Mouse (Mus musculus) hindbrain, embryonic 14.5 days (tissue): ENCODE measurements at regions not wholly inside any gene's neighbourhood (a gene's known extent, or its start where the extent isn't known, plus 50 kb on each side); places are given as distances from the start of the nearest gene placed in this dataset.

ENCODE experiments used
- ATAC-seq: fragments of 200-750 bp; cut with Nextera tagmentation; 2 replicates; pipeline ENCODE4 v1.8.0; 2017; ENCODE audit warnings: moderate number of reproducible peaks, mild to moderate bottlenecking, moderate TSS enrichment, moderate library complexity; ENCODE audit not compliant: low FRiP score
- DNase-seq: peaks from one replicate; pipeline ENCODE4 v3.0.0-alpha.2; 2015; ENCODE audit warnings: low spot score
- H3K27ac ChIP-seq: fragments of 300-500 bp; sonication (generic); 2 replicates; pipeline ENCODE4 v1.5.1; 2014; ENCODE audit warnings: mild to moderate bottlenecking, moderate library complexity
- H3K27me3 ChIP-seq: fragments of 300-500 bp; sonication (generic); 2 replicates; pipeline ENCODE4 v1.6.1; 2014; ENCODE audit warnings: mild to moderate bottlenecking, low read length, mixed read lengths; ENCODE audit not compliant: control insufficient read depth, insufficient read depth
- H3K36me3 ChIP-seq: fragments of 300-500 bp; sonication (generic); replicated peaks from 2 replicates; pipeline ENCODE4 v1.6.1; 2014; ENCODE audit not compliant: control insufficient read depth, insufficient read depth
- H3K4me1 ChIP-seq: fragments of 300-500 bp; sonication (generic); replicated peaks from 2 replicates; pipeline ENCODE4 v1.6.1; 2014; ENCODE audit warnings: antibody characterized with exemption, low read length, mixed read lengths; ENCODE audit not compliant: control insufficient read depth, insufficient read depth
- H3K4me2 ChIP-seq: fragments of 300-500 bp; sonication (generic); replicated peaks from 2 replicates; pipeline ENCODE4 v1.6.1; 2014; ENCODE audit warnings: mild to moderate bottlenecking, moderate library complexity
- H3K4me3 ChIP-seq: fragments of 300-500 bp; sonication (generic); replicated peaks from 2 replicates; pipeline ENCODE4 v1.5.1; 2014; ENCODE audit warnings: mild to moderate bottlenecking, low read length
- H3K9ac ChIP-seq: fragments of 300-500 bp; sonication (generic); 2 replicates; pipeline ENCODE4 v1.6.1; 2014
- H3K9me3 ChIP-seq: fragments of 300-500 bp; sonication (generic); 2 replicates; pipeline ENCODE4 v1.6.1; 2016; ENCODE audit warnings: low read length; ENCODE audit not compliant: control insufficient read depth
- WGBS: fragments of 180-500 bp; shearing (Covaris S2); extraction: QIAGEN DNeasy Blood & Tissue Kit; methylation state at CpG from one replicate; pipeline ENCODE4 v1.1.7; 2014; 5-methylcytosine and 5-hydroxymethylcytosine counted together

GRCm38 (mm10) chr15:61450217-61450616 lies 527.4 kb upstream of the A1bg start:
- Histone ChIP-seq H3K36me3 (no peaks in the 10 kb centered on the region), H3K9me3 (no peaks in the 10 kb centered on the region), H3K9ac (no peak overlapping the region), H3K4me1 (no peaks in the 10 kb centered on the region), H3K27me3 (no peaks in the 10 kb centered on the region), H3K4me2 (no peak overlapping the region), H3K4me3 (no peak overlapping the region), H3K27ac (no peak overlapping the region)
- WGBS: 54% methylated on average over 3 of the region's 3 CpGs
- DNase-seq (no peak), ATAC-seq (no peak)

GRCm38 (mm10) chr15:61448482-61448881 lies 525.7 kb upstream of the A1bg start:
- ATAC-seq (no peak), DNase-seq (no peak)
- Histone ChIP-seq H3K36me3 (no peaks in the 10 kb centered on the region), H3K4me1 (no peaks in the 10 kb centered on the region), H3K27me3 (no peaks in the 10 kb centered on the region), H3K4me2 (no peak overlapping the region), H3K27ac (no peak overlapping the region), H3K4me3 (no peak overlapping the region), H3K9ac (no peak overlapping the region), H3K9me3 (no peaks in the 10 kb centered on the region)
- 85% methylated on average over 2 of the region's 2 CpGs for WGBS

GRCm38 (mm10) chr15:61446053-61446840 lies 523.4 kb upstream of the A1bg start:
- 86% methylated on average over 4 of the region's 4 CpGs for WGBS

GRCm38 (mm10) chr15:61441734-61442398 lies 519.1 kb upstream of the A1bg start:
- no peak for DNase-seq
- Histone ChIP-seq H3K4me2 (no peak overlapping the region), H3K4me3 (no peak overlapping the region), H3K4me1 (no peaks in the 10 kb centered on the region), H3K27me3 (no peaks in the 10 kb centered on the region), H3K27ac (no peak overlapping the region), H3K9me3 (no peaks in the 10 kb centered on the region), H3K36me3 (no peaks in the 10 kb centered on the region), H3K9ac (no peak overlapping the region)
- 87% methylated on average over 4 of the region's 4 CpGs for WGBS
- no peak for ATAC-seq

More at GRCm38 (mm10) chr15:61446053-61446840, 523.4 kb upstream of the A1bg start:
- H3K9ac ChIP-seq: no peak overlapping the region
- H3K9me3 ChIP-seq: no peaks in the 10 kb centered on the region
- no peaks in the 10 kb centered on the region for H3K4me1 ChIP-seq
- no peak overlapping the region for H3K27ac ChIP-seq
- DNase-seq (no peak), ATAC-seq (no peak)
- H3K27me3 ChIP-seq: no peaks in the 10 kb centered on the region
- H3K4me3 ChIP-seq: no peak overlapping the region
- no peak overlapping the region for H3K4me2 ChIP-seq
- H3K36me3 ChIP-seq: no peaks in the 10 kb centered on the region

GRCm38 (mm10) chr15:61441012-61441411 lies 518.2 kb upstream of the A1bg start:
- H3K9me3 ChIP-seq: no peaks in the 10 kb centered on the region
- no peak overlapping the region for H3K27ac ChIP-seq
- no peak overlapping the region for H3K4me3 ChIP-seq
- no peak for ATAC-seq
- H3K4me2 ChIP-seq: no peak overlapping the region
- no peak overlapping the region for H3K9ac ChIP-seq
- DNase-seq: no peak
- H3K36me3 ChIP-seq: no peaks in the 10 kb centered on the region
- no peaks in the 10 kb centered on the region for H3K4me1 ChIP-seq
- WGBS: 94% methylated on average over 2 of the region's 2 CpGs
- H3K27me3 ChIP-seq: no peaks in the 10 kb centered on the region

- Histone ChIP-seq H3K4me2 (no peak overlapping the region), H3K27me3 (no peaks in the 10 kb centered on the region), H3K9me3 (no peaks in the 10 kb centered on the region), H3K9ac (no peak overlapping the region), H3K4me3 (no peak overlapping the region), H3K4me1 (no peaks in the 10 kb centered on the region), H3K27ac (no peak overlapping the region), H3K36me3 (no peaks in the 10 kb centered on the region)
- WGBS: 95% methylated on average over 2 of the region's 2 CpGs
- ATAC-seq (no peak), DNase-seq (no peak)
Observed at GRCm38 (mm10) chr15:61440284-61440683, 517.5 kb upstream of the A1bg start.

- WGBS: 90% methylated on average over 2 of the region's 2 CpGs
- Histone ChIP-seq H3K4me2 (no peak overlapping the region), H3K4me3 (no peak overlapping the region), H3K27me3 (no peaks in the 10 kb centered on the region), H3K36me3 (no peaks in the 10 kb centered on the region), H3K4me1 (no peaks in the 10 kb centered on the region), H3K27ac (no peak overlapping the region), H3K9me3 (no peaks in the 10 kb centered on the region), H3K9ac (no peak overlapping the region)
- ATAC-seq (no peak), DNase-seq (no peak)
Observed at GRCm38 (mm10) chr15:61439623-61440170, 516.9 kb upstream of the A1bg start.

GRCm38 (mm10) chr15:61428818-61429415 lies 506.1 kb upstream of the A1bg start:
- H3K9ac ChIP-seq: no peak overlapping the region
- H3K4me3 ChIP-seq: no peak overlapping the region
- DNase-seq (no peak), ATAC-seq (no peak)
- no peaks in the 10 kb centered on the region for H3K9me3 ChIP-seq
- H3K27me3 ChIP-seq: no peaks in the 10 kb centered on the region
- 93% methylated on average over 2 of the region's 2 CpGs for WGBS
- H3K4me2 ChIP-seq: no peak overlapping the region
- H3K4me1 ChIP-seq: no peaks in the 10 kb centered on the region
- H3K27ac ChIP-seq: no peak overlapping the region
- no peaks in the 10 kb centered on the region for H3K36me3 ChIP-seq

GRCm38 (mm10) chr15:61422989-61423388 lies 500.2 kb upstream of the A1bg start:
- WGBS: 88% methylated on average over 5 of the region's 5 CpGs
- no peaks in the 10 kb centered on the region for H3K36me3 ChIP-seq
- no peak overlapping the region for H3K4me3 ChIP-seq
- no peaks in the 10 kb centered on the region for H3K27me3 ChIP-seq
- no peak overlapping the region for H3K9ac ChIP-seq
- no peak for DNase-seq
- H3K27ac ChIP-seq: no peak overlapping the region
- H3K4me2 ChIP-seq: no peak overlapping the region
- ATAC-seq: no peak
- H3K4me1 ChIP-seq: no peaks in the 10 kb centered on the region
- no peaks in the 10 kb centered on the region for H3K9me3 ChIP-seq
